Mouse (Mus musculus) ZHBTc4 (cell line): ENCODE measurements around the gene Cttnbp2nl.

Experiments used
- DNase-seq: peaks from one replicate; pipeline ENCODE4 v3.0.0-alpha.2; 2011; ENCODE audit warnings: low read depth, low spot score

Cttnbp2nl gene

GRCm38 (mm10) chr3:105058627-105059513 lies 5.9 kb upstream of the Cttnbp2nl start:
- peak; percentile 93 for DNase-seq

GRCm38 (mm10) chr3:105055666-105056065 lies 2.7 kb upstream of the Cttnbp2nl start:
- no peak for DNase-seq

DNA sequence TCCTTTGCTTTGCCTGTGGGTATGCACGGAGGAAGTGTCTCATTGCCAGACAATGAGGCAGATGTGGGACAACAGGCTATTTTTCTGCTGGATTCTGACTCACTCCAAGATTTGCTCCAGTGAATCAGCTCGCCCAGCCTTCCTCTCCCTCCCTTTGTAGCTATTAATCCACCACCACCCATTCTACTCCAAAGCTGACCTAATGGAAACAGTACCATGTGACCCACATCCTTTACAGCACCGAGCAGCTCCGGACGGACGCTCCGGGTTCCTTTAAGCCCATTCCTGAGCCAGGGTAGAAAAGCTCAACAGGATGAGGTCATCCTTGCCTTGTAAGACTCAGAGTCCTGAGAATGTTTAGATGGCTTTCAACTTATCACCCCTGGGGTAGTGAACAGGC lies 2.0 kb upstream of the Cttnbp2nl start:
- no peak for DNase-seq

DNA sequence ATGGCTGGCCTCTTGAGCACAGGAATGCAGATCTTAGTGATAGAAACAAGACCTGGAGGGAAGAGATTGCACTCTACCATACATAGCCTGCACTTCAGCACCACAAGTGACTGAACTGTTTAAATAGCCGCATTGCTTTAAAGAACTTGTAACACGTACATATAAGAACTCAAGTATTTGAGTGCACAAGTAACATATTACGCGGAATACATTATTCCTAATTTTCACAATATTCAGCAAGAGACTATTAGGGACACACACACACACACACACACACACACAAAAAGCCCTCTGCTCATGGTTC lies 704 bp upstream of the Cttnbp2nl start:
- DNase-seq = no peak

- DNase-seq = no peak
Measured at GRCm38 (mm10) chr3:105052171-105052936, 592 bp downstream of the Cttnbp2nl start.

DNA sequence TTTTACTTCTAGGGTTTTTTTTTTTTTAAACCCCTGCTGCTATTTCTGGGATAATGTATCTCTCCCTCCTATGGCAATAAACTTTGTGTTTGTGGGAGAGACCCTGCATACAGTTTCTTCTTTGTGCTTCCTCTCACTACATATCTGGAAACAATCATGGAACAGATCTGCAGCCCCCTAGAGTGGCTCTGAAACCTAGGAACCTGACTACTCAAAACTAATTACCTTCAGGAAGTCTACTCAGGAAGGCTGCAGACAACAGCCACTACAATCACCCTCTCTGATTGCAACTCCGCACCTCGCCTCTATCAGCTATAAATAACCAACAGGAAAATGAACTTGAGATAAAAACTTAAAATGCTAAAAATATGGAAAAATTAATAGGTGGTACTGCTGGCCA lies 1.8 kb downstream of the Cttnbp2nl start:
- DNase-seq = no peak

DNA sequence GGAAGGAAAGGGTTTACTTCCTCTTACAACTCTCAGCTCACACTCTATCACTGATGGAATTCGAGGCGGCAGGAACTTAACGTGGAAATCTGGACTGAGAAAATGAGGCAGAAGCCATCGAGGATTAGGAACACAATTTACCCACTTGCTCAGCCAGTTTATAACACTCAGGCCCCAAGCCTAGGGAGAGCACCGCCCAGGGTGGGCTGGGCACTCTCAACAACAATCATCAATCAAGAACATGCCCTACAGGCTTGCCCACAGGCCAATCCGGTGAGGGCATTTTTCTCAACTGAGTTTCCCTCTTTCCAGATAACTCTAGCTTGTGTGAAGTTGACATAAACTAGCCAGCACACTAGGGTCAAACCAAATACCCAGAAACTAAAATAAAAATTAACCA lies 3.1 kb downstream of the Cttnbp2nl start:
- DNase-seq = no peak

DNA sequence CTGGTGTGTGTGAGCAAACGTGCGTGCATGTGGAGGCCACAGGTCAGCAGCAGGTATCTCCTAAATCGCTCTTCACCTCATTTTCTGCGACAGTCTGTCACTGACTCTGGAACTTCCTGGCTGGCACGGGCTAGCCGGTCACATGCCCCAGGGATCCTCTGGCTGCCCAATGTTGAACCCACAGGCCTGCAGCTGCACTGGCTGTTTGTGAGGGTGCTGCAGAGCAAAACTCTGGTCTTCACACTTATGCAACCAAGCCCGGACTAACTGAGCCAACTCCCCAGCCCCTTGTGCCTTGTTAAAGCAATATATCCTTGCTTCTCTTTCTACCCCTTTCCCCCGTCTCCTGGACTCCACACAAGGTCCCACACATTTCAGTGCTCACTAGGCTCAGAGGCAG lies 5.3 kb downstream of the Cttnbp2nl start:
- DNase-seq = no peak

- DNase-seq = no peak
Measured at GRCm38 (mm10) chr3:105046870-105047269, 6.1 kb downstream of the Cttnbp2nl start.

DNA sequence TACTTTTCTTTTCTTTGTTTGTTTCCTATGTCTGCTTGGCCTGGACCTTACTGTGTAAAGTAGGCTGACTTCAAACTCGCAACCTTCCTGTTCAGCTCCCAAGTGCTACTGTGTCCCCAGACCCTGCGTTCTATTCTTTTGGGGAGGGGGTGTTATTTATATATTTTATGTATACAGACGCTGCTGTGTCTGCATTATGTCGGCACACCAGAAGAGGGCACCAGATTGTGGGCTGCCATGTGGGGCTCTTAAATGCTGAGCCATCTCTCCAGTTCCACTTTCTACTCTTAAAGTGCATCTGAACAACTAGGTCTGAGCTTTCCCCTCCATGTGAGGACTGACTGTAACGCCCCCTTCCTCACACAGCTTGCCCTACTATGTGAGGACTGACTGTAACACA lies 9.2 kb downstream of the Cttnbp2nl start:
- no peak for DNase-seq

DNA sequence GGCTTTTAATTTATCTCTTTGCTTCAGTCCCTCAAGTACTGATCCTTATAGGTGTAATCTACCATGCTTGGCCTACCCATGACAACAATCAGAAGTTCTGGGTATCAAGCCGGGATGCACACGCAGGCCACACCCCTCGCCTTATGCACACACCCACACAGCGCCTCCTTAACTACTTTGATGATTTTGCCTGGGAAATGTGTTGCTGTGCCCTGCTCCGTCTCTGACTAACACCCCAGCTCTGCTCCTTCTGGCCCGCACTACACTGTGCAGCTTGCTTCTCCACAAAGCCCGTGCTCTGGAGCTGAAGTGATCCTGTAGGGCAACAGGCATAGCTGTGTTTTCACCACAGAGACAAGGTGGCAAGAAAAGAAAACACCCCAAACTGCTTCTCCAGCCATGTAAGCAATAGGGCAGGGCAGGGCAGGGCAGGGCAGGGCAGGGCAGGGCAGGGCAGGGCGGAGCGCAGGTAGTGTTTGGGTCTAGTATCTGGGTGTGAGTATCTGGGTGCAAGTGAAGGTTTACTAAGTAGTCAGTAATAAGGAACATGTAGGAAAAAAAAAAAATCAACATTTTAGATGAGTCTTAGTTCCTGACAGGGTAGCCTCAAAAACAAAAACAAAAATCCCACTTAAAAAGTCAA lies 11.8 kb downstream of the Cttnbp2nl start:
- DNase-seq = no peak

- no peak for DNase-seq
Measured at GRCm38 (mm10) chr3:105040002-105040401, 12.9 kb downstream of the Cttnbp2nl start.

GRCm38 (mm10) chr3:105037240-105037770 lies 15.6 kb downstream of the Cttnbp2nl start:
- DNase-seq = peak; percentile 57

DNA sequence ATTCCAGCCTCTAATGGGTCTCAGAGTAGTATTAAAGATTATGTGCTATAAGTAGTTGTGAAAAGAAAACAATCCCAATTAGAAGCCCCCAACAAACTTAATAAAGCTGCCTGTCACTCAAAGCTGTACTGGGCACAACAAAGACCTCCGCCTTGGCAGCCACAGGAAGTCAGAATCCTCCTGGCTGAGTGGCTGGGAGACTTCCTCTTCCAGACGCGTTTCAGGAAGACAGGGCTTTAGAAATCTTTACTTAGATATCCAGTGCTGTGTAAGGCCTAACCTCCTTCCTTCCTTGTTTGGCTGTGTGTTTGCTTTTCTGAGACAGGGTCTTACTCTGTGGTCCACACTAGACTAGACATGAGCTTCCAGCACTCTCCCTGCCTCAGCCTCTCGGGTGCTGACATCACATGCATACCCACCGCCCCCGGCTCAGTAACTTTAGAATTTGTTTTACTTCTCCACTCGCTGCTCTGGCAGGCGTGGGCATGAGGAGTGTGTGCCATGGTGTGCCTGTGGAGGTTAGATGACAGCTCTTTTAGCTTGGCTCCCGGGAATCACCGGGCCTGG lies 16.6 kb downstream of the Cttnbp2nl start:
- no peak for DNase-seq

DNA sequence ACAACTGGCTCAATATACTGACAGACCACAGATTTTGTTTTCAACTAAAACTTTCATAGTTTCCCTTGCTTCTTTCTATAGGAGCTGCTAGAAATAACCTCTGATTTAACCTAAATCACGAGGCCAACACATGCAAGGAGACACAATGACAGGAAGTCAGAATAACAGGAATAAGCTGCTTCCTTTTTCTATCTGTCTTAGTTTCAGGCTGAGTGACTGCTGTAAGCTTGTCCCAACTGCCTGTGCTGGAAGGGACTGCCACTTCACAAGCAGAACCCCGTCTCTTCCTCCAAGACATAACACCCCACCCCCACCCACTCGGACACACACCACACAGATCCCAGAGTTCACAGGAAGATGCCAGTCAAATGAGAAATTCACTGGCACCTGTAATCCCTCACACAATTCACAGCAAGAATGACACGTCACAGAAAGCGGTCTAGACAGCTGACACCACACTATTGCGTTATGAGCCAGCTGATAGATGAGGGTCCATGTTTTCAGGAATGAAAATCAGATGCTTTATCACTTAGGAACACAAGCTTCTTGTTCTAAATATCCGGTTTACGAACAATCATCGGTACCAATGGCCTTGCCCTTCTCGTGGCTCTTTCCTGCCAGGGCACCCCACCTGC lies 29.5 kb downstream of the Cttnbp2nl start:
- no peak for DNase-seq

- DNase-seq = no peak
Measured at GRCm38 (mm10) chr3:105019826-105020692, 32.9 kb downstream of the Cttnbp2nl start.

- DNase-seq = no peak
Measured at GRCm38 (mm10) chr3:105018783-105019105, 34.2 kb downstream of the Cttnbp2nl start.

GRCm38 (mm10) chr3:105018085-105018782 lies 34.7 kb downstream of the Cttnbp2nl start:
- DNase-seq = no peak

GRCm38 (mm10) chr3:105017314-105017713 lies 35.6 kb downstream of the Cttnbp2nl start:
- DNase-seq = no peak

DNA sequence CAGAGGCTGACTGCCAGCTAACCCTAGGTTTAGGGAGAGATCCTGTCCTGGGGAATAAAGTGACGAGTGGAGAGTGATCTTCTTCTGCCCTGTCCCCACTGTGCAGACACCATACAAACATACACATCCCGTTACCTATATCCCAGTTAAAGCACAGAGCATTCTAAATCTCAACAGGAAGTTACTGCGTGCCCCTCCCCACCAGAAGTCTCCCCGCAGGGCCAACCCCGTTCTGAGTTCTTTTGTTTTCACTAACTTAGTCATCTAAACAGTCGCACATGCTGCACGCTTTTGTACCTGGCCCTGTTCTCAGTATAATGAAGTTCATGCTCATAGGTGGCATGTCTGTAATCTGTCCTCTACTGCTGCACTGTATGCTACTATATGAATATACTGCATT lies 36.7 kb downstream of the Cttnbp2nl start:
- DNase-seq = no peak
